Mouse (Mus musculus): Measurements from ENCODE around the gene Cdkn2d.
A peak's percentile ranks its signal among the peaks of the same experiment; 100 is the strongest.

Gene Cdkn2d

DNA sequence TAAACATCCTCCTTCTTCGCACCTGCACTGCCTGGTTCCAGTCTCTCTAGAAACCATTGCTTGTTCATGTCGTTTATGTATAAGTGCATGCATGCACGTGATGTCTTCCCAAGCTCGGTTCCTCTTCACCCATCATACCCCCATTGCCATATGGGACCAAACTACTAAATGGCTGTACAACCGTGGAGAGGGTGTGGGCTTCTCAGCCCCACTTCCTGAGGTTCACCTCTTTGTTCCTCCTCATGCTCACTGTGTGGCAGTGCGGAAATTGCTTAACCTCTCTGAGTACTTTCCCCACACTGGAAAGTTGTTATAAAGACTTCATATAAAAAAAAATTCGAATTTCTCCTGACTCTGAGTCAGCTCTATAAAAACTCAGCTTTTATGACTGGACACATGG lies 25.5 kb upstream of the Cdkn2d start:
- no peak for DNase-seq

DNA sequence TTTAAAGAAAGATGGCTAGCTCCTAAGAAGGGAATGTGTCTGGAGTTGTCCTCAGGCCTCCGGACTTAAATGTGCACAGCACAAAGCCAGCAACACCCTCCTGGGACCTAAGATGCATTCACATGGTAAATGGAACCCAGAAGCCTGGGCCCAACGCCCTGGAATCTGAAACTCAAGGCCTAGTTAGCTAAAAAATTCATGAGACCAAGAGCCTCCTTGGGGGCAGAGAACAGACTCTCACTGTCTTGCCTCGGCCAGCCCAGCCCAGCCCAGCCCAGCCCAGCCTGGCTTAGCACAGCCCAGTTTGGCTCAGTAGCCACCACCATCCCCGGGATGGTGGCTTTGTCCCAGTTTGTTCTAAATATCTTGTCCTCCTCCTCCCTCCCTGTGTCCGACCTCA lies 24.2 kb upstream of the Cdkn2d start:
- no peak for DNase-seq

DNA sequence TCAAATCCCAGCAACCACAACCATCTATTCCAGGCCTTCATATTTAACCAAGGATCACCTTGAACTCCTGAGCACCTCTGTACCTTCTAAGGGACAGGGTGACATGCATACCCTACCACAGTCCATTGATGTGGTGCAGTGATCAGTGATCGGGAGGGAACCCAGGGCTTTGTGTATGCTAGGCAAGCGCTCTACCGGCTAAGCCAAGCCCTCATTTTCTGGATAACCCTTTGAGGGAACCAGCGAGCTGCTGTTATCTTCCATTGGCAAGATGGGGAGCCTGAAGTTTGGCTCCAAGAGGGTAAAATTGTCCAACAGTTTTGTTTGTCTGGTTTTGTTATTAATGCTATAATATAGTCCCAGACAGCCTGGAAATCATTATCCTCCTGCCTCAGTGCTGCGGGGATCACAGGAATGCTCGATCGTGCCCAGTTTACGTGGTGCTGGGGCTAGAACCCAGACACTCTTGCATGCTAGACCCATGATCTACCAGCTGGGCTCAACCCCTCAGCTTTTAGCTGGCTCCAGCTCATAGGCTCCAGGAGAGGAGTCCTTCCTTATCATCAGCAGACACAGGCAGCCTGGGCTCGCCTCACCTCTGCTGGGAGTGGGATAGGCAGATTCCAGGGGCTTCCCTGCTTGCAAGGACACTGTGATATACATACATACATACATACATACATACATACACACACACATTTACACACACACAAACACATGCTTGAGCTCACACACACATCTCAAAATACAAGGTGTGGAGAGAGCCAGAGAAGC lies 23.3 kb upstream of the Cdkn2d start:
- DNase-seq, result no peak

DNA sequence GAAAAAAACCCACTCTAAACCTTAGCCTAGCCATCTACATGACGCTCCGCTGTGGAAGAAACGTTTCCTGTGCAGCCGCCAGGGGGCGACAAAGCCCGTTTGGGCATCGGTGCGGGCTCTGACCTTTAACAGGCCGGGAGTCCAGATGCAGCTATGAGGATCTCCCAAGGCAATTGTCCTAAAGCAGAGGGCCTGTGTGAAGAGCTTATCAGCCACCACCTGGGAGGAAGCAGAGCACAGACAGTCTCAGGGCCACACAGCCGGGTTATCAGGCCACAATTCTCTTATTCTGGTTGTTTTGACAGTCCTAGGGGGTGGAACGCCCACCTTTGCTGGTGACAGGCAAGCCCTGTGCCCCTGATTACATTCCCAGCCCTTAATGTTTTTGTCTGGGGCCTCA lies 22.2 kb upstream of the Cdkn2d start:
- peak; percentile 77 for DNase-seq

DNA sequence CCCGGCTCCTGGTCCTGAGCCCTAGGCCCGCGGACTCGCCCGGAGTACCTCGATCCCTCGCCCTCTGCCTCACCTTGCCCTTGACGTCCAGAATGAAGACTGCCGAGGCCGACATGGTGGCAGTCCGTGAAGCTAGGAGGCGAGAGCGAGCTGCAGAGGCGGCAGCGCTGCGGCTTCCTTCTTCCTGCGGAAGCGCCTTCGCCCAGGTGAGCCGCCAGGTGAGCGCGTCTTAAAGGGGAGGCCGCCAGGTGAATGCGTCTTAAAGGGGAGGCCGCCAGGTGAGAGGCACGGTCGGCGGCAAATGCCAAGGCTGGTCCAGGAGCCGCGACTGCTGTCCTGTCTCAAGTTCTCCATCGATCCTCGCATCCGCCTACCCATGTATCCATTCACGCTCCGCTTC lies 20.9 kb upstream of the Cdkn2d start, which contains the start of gene Ap1m2:
Gene Ap1m2, minus strand, starts transcription at position 204 of the 400 bp plus-strand sequence.
- DNase-seq, result peak; percentile 66

DNA sequence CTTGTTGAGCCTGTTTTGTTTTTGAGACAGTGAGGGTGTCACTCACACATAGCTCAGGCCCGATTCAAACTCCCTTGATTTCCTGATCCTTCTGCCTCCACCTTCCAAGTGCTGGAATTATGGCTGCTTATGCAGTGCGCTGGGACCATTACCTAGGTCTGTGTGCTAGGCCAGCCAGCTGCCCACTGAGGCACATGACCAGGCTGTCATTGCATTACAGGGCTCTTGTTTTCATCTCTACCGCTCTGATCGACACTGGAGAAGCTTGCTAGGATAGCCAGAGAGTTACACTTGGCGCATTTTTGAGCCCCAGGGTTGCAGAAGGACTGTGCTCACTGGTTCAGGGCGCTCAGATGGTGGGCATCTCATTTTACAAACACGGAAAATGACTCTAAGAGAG lies 20.5 kb upstream of the Cdkn2d start:
- DNase-seq, result no peak

DNA sequence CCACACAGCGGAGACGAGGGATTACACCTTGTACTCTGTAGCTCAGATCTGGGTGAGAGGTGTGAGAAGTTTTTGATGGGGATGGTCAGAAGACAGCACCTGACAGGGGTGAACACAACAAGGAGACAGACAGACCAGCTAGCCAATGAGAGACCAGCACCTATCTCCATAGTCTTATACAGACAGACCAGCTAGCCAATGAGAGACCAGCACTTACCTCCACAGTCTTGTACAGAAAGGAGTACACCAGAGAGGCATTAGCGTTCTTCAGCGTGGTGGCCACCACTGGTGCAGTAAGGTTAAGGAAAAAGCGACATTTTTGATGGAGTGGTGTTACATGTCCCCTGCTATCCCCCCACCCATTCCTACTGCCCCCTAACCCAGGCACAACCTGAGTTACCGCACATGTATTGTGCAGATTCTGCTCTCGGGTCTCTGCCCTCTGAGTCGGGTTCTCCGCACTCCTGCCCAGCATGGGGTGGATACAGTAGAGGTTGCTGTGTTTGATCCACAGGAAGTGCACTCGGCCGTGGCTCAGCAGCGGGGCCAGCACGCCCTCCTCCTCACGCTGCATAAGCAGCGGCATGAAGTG lies 18.0 kb upstream of the Cdkn2d start:
- DNase-seq, result no peak

DNA sequence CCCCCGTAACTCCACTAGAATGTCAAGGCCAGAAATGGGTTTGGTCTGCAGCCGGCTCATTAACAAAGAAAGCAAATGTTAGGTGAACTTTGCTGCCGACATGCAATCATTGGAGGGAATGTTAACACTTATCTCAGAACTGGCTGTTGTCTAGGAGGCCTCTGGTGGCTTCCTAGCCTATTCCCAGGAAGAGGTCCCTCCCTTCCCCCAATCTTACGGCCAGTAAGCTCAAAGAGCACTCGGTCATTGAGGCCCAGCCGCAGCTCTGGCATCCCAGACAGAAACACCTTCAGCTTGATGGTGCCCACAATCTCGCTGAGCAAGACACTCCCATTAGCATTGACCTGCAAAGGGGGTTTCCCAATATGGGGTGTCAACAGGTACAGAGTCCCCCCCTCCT lies 13.9 kb upstream of the Cdkn2d start:
- DNase-seq, result no peak

DNA sequence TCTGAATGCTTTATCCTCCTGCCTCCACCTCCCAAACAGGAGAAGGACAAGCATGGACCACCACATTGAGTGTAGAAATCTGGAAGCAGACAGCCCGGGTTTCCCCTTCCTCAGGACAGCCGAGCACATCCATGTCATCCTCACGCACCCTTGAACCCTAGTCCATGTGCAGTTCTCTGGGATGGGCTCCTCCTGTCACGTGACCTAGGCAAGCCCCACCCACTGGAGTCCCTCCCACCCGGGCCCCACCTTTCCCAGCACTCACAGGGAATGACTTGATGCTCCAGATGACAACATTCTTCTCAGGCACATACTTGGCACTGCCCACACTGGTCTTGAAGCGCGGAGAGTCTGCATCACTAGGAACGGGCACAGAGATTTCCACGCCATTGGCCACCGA lies 7.8 kb upstream of the Cdkn2d start:
- no peak for DNase-seq

DNA sequence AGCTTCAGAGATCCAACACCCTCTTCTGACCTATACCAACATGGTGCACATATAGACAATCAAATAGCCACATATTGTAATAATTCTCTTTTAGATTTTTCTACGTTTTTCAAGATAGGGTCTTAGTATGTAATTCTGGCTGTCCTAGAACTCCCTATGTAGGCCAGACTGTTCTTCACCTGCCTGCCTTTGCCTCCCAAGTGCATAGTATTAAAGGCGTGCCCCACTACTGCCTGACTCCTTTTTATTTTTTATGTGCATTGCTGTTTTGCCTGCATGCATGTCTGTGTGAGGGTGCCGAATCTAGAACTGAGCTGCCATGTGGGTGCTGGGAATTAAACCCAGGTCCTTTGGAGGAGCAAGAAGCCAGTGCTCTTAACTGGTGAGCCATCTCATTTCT lies 1.1 kb upstream of the Cdkn2d start:
- DNase-seq, result no peak

DNA sequence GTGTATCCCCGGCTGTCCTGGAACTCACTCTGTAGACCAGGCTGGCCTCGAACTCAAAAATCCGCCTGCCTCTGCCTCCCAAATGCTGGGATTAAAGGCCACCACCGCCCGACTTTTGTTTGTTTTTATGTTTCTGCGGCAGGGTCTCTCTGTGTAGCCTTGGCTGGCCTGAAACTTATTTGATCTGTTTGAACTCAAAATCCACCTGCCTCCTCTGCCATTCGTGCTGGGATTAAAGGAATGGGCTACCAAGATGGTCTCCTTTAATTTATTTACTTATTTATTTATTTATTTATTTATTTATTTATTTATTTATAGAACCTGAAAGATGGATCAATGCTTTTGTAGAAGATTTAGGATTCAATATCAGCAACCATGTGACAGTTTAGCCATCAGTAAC lies 661 bp upstream of the Cdkn2d start:
- peak; percentile 36 for DNase-seq

DNA sequence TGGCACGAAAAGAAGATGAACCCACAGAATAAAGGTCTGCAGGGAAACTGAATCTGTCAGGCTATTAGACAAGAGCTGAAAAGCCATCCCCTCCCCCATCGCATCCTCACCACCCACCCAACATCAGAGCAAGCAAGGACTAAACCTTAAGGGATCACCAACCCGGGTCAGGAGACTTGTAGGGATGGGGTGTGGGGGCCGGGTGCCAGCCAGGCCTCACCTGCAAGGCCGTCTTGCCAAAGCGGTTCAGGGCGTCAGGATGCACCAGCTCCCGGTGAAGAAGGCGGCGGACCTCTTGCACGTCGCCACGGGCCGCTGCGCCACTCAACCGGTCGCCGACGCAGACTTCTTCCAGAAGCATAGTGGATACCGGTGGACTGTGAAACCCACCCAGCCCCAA lies 618 bp downstream of the Cdkn2d start:
- no peak for DNase-seq

DNA sequence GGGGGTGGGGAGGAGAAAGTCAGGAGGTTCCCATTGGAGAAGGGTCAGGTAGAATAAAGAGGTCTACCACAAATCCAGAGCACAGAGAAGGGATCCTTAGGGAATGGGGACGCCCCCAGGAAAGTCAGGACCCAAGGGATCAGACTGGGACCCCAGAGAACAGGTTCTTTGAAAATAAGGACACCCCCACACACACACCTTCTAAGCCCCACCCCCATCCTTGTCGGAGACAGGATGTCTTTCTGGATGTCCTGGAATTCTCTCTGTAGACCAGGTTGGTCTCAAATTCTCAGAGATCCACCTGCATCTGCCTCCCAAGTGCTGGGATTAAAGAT lies 1.9 kb downstream of the Cdkn2d start:
- no peak for DNase-seq

DNA sequence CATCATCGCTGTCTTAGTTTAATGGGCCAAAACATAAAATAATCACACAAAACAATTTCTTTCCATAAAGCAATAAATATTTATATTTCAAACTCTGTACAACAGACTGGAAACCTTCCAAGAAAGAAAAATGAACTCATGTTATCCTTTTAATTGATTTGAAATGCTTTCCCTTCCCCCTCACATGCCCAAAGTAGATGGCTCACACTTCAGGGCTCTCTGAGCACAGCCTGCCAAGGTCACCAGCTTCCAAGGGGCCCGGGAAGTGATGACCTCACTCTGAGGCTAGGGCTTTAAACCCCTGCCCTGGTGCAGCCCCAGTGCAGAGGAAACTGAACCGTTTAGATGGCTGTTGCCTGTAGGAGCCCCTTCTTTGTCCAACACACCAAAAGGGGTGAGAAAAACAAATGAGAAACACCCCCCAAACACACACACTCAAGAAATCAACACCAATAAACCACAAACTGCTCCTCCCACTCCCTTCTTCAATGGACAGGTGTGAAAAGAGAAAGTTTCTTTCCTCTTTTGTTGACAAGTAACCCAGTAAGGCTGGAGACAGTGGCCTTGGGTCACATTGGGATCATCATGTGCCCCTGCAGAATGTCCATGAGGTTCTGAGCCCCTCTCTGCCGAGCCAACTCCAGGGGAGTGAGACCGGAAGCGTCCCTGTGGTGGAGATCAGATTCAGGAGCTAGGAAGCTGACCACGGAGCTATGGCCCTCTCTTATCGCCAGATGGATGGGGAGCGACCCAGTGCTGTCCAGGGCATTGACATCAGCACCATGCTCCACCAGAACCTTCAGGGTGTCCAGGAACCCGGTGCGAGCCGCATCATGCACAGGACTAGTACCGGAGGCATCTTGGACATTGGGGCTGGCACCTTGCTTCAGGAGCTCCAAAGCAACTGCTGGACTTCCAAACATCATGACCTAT lies 2.5 kb downstream of the Cdkn2d start:
- DNase-seq, result no peak

DNA sequence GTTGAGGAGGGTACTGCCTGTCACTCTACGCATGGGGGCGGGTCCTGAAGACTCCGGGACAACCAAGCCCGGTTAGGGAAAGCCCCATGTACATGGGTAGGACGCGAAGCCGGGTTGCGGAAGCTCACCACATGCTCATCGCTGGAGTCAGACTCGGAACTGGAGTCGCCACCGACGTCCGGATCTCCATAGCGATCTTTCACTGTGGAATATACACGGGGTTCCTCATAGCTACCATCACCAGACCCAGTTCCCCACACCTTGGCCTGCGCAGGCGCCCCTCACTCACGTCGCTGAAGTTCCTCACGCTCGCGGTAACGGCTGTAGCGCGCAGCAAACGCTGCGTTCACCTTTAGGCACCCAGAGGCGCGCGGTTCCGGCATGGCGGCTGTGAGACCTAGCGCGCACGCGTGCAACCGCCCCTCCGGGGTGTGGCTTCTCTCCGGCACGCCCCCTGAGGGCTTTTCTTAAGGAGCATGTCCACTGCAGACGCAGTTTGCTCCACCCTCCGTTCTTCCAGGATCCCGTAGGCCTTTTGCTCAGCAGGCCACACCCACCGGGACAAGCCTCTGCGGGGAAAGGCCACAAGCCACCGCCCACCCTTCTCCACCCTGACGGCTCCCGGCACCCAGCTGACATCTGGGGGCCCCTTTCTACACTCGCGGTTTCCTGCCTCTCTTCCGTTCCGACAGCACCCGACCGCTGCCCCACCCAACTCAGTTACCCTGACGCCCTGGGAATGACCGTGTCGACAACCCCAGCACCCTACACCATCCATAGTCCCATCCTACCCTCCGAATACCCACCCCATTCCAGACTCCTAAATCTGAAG lies 3.4 kb downstream of the Cdkn2d start, which contains the start of gene Kri1:
Gene Kri1, minus strand, starts transcription at position 399 of the 832 bp plus-strand sequence.
- peak; percentile 99 for DNase-seq

DNA sequence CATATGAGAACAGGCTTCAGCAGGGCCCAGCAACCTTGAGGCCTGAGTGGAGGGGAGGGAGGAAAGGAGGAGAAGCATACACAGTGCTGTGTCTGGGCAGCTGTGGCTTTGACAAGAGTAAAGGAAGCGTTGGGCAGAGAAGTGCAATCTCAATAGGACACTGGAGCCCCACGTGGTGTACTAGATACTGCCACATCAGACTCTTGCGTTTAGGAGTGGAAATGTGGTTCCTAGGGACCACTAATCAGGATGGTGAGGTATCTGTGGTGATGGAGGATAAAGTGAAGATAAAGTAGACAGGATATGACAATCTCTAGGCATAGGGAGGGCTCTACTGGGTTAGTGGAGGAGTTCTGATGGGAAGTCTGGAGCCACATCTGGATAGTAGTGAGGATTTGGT lies 4.5 kb downstream of the Cdkn2d start:
- DNase-seq, result no peak

DNA sequence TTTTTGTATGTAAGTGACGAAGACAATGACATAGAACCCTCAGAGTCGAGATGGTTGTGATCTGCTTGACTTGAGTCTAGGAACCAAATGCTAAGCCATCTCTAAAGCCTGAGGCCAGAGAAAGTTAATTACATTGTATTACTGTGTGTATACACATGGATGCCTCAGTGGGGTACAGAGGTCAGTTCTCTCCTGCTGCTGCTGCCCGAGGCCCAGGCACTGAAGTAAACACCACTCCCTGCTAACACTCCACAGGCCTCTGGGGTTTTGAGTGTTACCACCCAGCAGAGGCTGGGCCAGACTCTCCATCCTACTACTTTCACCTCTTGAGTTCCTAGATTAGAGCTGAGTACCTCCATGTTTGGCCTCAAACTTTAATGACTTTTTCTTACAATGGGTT lies 7.2 kb downstream of the Cdkn2d start:
- no peak for DNase-seq

DNA sequence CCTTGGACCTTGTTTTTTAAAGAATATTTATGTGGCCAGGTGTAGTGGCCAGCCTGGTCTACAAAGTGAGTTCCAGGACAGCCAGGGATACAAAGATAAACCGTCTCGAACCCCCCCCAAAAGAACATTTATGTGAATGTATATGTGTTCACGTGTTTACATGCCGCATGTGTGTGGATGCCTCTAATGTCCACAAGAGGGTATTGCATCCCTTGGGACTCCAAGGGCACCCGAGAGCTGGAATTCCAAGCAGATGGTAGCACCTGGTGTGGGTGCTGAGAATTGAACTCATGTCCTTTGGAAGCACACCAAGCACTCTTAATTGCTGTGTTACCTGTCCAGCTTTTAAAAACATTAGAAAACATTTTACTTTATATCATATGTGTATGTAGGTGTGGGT lies 7.6 kb downstream of the Cdkn2d start:
- DNase-seq, result no peak

DNA sequence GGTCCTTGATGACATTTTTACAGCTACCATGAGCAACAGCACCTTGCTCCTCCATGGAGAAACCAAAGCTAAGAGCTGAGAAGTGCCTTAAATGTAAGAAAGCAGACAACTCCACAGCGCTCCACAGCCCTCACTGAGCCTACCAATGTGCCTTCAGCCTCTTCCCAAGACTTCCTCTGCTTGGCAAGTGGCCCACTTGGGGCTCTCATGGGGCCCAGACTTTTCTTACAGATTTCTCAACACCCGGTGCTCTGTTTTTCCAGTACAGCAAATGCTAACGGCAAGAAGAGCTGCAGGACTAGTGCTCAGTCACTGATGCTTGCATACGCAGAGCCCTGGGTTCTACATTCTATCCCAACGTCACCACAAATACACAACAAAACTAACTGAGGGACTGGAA lies 13.4 kb downstream of the Cdkn2d start:
- no peak for DNase-seq

DNA sequence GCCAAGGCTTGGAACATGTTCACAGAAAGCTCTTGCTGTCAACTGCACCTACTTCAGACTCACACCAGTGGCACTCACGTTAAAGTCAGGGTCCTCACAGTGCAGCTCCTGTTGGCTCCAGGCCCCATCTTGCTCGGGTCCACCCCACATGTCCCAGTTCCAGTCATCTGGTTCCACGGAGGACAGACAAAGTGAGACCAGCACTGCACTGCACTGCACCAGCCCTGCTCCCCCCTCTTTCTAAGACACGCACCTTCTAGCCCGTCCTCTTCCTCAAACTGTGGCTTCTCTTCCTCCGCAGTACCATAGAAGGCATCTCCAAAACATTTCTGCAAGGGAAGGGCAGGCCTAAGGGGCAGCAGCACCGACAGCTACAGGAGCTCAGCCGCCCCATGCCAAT lies 14.9 kb downstream of the Cdkn2d start:
- no peak for DNase-seq

DNA sequence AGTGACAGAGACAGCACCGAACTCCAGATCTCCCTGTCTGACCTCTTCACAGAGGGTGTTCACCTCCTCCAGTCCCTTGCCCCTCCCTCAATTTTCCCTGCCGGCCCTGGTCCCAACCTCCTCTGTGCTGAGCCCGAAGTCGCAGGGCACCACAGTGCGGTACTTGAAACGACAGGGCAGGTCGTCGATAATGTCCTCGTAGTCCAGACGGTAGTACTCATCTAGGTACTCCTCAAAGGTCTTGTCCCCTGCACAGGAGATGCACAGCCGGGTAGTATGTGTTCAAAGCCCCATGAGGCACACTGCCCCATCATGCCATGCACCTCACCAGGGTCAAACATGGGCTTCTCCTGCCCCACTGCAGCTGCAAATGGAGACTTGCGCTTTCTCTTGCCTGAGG lies 15.5 kb downstream of the Cdkn2d start:
- DNase-seq, result no peak

DNA sequence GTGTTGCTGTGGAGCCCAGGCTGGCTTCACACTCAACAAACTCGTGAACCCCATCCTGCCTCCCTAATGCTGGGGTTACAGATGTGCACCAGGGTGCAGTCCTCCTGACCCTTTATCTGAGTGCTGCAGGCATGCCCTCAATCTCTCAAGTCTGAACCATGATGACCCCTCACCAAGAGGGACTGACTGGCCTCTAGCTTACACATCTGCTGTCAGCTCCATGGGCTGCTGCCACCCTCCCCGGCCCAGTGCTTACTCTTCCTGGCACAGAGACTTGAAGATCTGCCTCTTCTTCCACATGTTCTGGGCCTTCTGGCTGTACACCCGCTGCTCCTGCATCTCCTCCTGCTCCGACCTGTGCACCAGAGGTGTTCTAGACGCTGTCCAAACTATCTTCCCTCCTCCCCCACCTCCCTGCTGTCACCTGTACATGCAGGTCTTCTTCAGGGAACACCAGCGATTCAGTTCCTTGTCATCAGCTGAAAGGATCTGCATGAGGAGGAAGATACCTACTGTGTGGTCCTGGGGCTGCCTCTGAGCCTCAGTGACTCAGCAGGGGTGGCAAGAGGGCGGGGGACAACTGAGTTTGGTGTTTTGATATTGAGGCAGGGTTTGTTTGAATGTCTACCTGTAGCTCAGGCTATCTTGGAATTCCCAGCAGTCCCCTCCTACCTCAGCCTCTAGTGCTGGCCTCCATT lies 16.0 kb downstream of the Cdkn2d start:
- no peak for DNase-seq
